Mouse (Mus musculus): ENCODE data around the gene Ip6k3. TPM values are rescaled to one million over a fixed set of nuclear protein-coding genes. Genes with fewer than 3 reads are reported as not detected.

Gene Ip6k3
- polyA plus RNA-seq, 1 experiment from 2014 or later: 0.91 TPM

- no peak for ATAC-seq
- no peak for TF ChIP-seq CTCF (IDR thresholded peaks at IDR 0.05)
- no peak for TF ChIP-seq EP300 (IDR thresholded peaks at IDR 0.05)
- 62% methylated on average over 14 of the region's 14 CpGs for WGBS
- H3K4me1 ChIP-seq (ENCODE audit: insufficient read depth, low read depth, low read length): no peaks in the 10 kb centered on the region; the same call in 1 of the 2 replicates
- H3K4me2 ChIP-seq (replicated peaks; ENCODE audit: low read depth, low read length): no peak overlapping the region
- H3K4me3 ChIP-seq (ENCODE audit: low read depth, low read length): no peak overlapping the region
- no peak overlapping the region for H3K27ac ChIP-seq (ENCODE audit: low read length)
- no peak for DNase-seq (ENCODE audit: low spot score)
- H3K36me3 ChIP-seq (ENCODE audit: insufficient read depth, low read length): 0 out of 2 replicates have a peak, but pooled peaks cover 4% of the 10 kb centered on the region
- no peak overlapping the region for H3K9ac ChIP-seq (replicated peaks; ENCODE audit: low read depth)
- no peaks in the 10 kb centered on the region for H3K27me3 ChIP-seq (replicated peaks; ENCODE audit: insufficient read depth, low read length)
- no peaks in the 10 kb centered on the region for H3K9me3 ChIP-seq (ENCODE audit: low read length)
Observed at GRCm38 (mm10) chr17:27121266-27121665, 46.3 kb downstream of the Ip6k3 start.

GRCm38 (mm10) chr17:27120561-27121024, 47.0 kb downstream of the Ip6k3 start:
- H3K4me3 ChIP-seq (ENCODE audit: low read depth, low read length): no peak overlapping the region
- H3K27ac ChIP-seq (ENCODE audit: low read length): no peak overlapping the region
- 8% methylated on average over 16 of the region's 18 CpGs for WGBS
- H3K36me3 ChIP-seq (ENCODE audit: insufficient read depth, low read length): 0 out of 2 replicates have a peak, but pooled peaks cover 4% of the 10 kb centered on the region
- DNase-seq (ENCODE audit: low spot score): peak; percentile 48
- ATAC-seq: no peak
- TF ChIP-seq CTCF (IDR thresholded peaks at IDR 0.05) (peak; percentile 79), EP300 (IDR thresholded peaks at IDR 0.05) (no peak)
- no peaks in the 10 kb centered on the region for H3K27me3 ChIP-seq (replicated peaks; ENCODE audit: insufficient read depth, low read length)
- H3K4me2 ChIP-seq (replicated peaks; ENCODE audit: low read depth, low read length): no peak overlapping the region
- H3K9ac ChIP-seq (replicated peaks; ENCODE audit: low read depth): no peak overlapping the region
- no peaks in the 10 kb centered on the region for H3K9me3 ChIP-seq (ENCODE audit: low read length)
- no peaks in the 10 kb centered on the region; the same call in 1 of the 2 replicates for H3K4me1 ChIP-seq (ENCODE audit: insufficient read depth, low read depth, low read length)

GRCm38 (mm10) chr17:27119954-27120353, 47.6 kb downstream of the Ip6k3 start:
- Histone ChIP-seq H3K4me1 (ENCODE audit: insufficient read depth, low read depth, low read length) (no peaks in the 10 kb centered on the region; the same call in 1 of the 2 replicates), H3K9ac (replicated peaks; ENCODE audit: low read depth) (no peak overlapping the region), H3K9me3 (ENCODE audit: low read length) (no peaks in the 10 kb centered on the region), H3K27ac (ENCODE audit: low read length) (no peak overlapping the region), H3K4me3 (ENCODE audit: low read depth, low read length) (no peak overlapping the region), H3K27me3 (replicated peaks; ENCODE audit: insufficient read depth, low read length) (no peaks in the 10 kb centered on the region), H3K4me2 (replicated peaks; ENCODE audit: low read depth, low read length) (no peak overlapping the region), H3K36me3 (ENCODE audit: insufficient read depth, low read length) (0 out of 2 replicates have a peak, but pooled peaks cover 4% of the 10 kb centered on the region)
- TF ChIP-seq EP300 (IDR thresholded peaks at IDR 0.05) (no peak), CTCF (IDR thresholded peaks at IDR 0.05) (no peak)
- 66% methylated on average over 8 of the region's 8 CpGs for WGBS
- no peak for DNase-seq (ENCODE audit: low spot score)
- ATAC-seq: no peak

GRCm38 (mm10) chr17:27119540-27119895, 48.1 kb downstream of the Ip6k3 start:
- Histone ChIP-seq H3K27me3 (replicated peaks; ENCODE audit: insufficient read depth, low read length) (no peaks in the 10 kb centered on the region), H3K4me2 (replicated peaks; ENCODE audit: low read depth, low read length) (no peak overlapping the region), H3K9me3 (ENCODE audit: low read length) (no peaks in the 10 kb centered on the region), H3K4me1 (ENCODE audit: insufficient read depth, low read depth, low read length) (no peaks in the 10 kb centered on the region; the same call in 1 of the 2 replicates), H3K9ac (replicated peaks; ENCODE audit: low read depth) (no peak overlapping the region), H3K4me3 (ENCODE audit: low read depth, low read length) (no peak overlapping the region), H3K36me3 (ENCODE audit: insufficient read depth, low read length) (0 out of 2 replicates have a peak, but pooled peaks cover 4% of the 10 kb centered on the region), H3K27ac (ENCODE audit: low read length) (no peak overlapping the region)
- DNase-seq (ENCODE audit: low spot score): no peak
- no peak for ATAC-seq
- no peak for TF ChIP-seq EP300 (IDR thresholded peaks at IDR 0.05)
- no peak for TF ChIP-seq CTCF (IDR thresholded peaks at IDR 0.05)
- 70% methylated on average over 4 of the region's 4 CpGs for WGBS

- ATAC-seq: no peak
- no peak for TF ChIP-seq EP300 (IDR thresholded peaks at IDR 0.05)
- TF ChIP-seq CTCF (IDR thresholded peaks at IDR 0.05): no peak
Observed at GRCm38 (mm10) chr17:27118676-27119539, 48.7 kb downstream of the Ip6k3 start.

GRCm38 (mm10) chr17:27110072-27110471, 57.5 kb downstream of the Ip6k3 start:
- Histone ChIP-seq H3K27ac (ENCODE audit: low read length) (no peak overlapping the region), H3K27me3 (replicated peaks; ENCODE audit: insufficient read depth, low read length) (no peaks in the 10 kb centered on the region), H3K9ac (replicated peaks; ENCODE audit: low read depth) (no peak overlapping the region), H3K36me3 (ENCODE audit: insufficient read depth, low read length) (0 out of 2 replicates have a peak, but pooled peaks cover 12% of the 10 kb centered on the region), H3K4me3 (ENCODE audit: low read depth, low read length) (no peak overlapping the region), H3K9me3 (ENCODE audit: low read length) (no peaks in the 10 kb centered on the region), H3K4me2 (replicated peaks; ENCODE audit: low read depth, low read length) (no peak overlapping the region), H3K4me1 (ENCODE audit: insufficient read depth, low read depth, low read length) (no peaks in the 10 kb centered on the region)
- no peak for DNase-seq (ENCODE audit: low spot score)
- WGBS: 52% methylated on average over 7 of the region's 7 CpGs
- peak; percentile 46; the same call in 1 of the 2 replicates for ATAC-seq
- TF ChIP-seq EP300 (IDR thresholded peaks at IDR 0.05) (peak; percentile 42), CTCF (IDR thresholded peaks at IDR 0.05) (no peak)

More at GRCm38 (mm10) chr17:27118676-27119539, 48.7 kb downstream of the Ip6k3 start:
- Histone ChIP-seq H3K9ac (replicated peaks; ENCODE audit: low read depth) (no peak overlapping the region), H3K4me2 (replicated peaks; ENCODE audit: low read depth, low read length) (no peak overlapping the region), H3K27ac (ENCODE audit: low read length) (no peak overlapping the region), H3K36me3 (ENCODE audit: insufficient read depth, low read length) (0 out of 2 replicates have a peak, but pooled peaks cover 1% of the 10 kb centered on the region), H3K4me1 (ENCODE audit: insufficient read depth, low read depth, low read length) (no peaks in the 10 kb centered on the region; the same call in 1 of the 2 replicates), H3K27me3 (replicated peaks; ENCODE audit: insufficient read depth, low read length) (no peaks in the 10 kb centered on the region), H3K9me3 (ENCODE audit: low read length) (no peaks in the 10 kb centered on the region), H3K4me3 (ENCODE audit: low read depth, low read length) (no peak overlapping the region)
- DNase-seq (ENCODE audit: low spot score): no peak
- WGBS: 78% methylated on average over 25 of the region's 25 CpGs
